Mouse (Mus musculus): ENCODE results near the gene Krit1.
"Not testable (repeated sequence)": the region's sequence is repeated elsewhere in the genome, so short reads cannot be mapped to it uniquely, and the experiment has no call there.

The Krit1 gene

GRCm38 (mm10) chr5:3886862-3887261 lies 83.9 kb downstream of the Krit1 start:
- DNase-seq (ENCODE audit: low read depth, low spot score) = not testable (repeated sequence)

- no peak for DNase-seq (ENCODE audit: low read depth, low spot score)
These were observed 86.2 kb downstream of the Krit1 start for GRCm38 (mm10) chr5:3889201-3889600.

GRCm38 (mm10) chr5:3893459-3894293 lies 90.7 kb downstream of the Krit1 start, which contains the start of gene Mterf1a:
Mterf1a (minus strand) TSS chr5:3893933.
- not testable (repeated sequence) for DNase-seq (ENCODE audit: low read depth, low spot score)

DNA sequence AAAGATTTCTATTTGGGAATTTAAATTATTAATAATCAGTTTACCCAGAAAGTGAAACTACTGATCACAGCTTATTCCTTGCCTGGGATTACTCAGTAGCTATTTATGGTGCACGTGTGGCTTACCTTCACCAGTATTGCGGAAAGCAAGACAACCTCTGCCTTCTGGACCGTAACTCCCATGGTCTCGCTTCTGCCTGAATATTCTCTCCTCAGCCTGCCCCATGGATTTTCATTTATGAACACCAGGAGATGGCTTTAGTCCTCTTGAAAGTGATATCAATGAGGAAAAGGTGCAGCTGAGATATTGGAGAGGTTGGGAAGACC lies 91.3 kb downstream of the Krit1 start:
- not testable (repeated sequence) for DNase-seq (ENCODE audit: low read depth, low spot score)

Measured in WW6 (cell line).